In the genomic region with DNA sequence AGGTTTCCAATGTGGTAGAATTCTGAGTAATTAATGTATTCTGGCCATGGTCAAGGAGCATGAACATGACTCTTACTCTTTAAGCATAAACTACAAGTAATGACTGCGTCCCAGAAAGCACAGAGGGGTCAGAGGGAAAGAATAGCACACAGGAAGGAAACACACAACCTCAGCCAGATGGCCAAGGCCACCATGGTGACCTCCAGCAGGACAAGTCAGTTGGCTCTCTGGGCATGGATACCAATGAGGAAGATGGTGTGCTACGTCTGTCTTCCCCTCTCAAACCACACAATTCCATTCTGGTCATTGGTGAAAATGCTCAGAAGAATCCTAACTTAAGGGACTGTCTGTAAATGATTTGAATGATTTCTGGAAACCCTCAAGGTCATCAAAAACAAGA, we compare ENCODE assay signal across 28 mouse cellular contexts.
A peak's percentile ranks its signal among the peaks of the same experiment; 100 is the strongest.
DNase-seq lines count a peak whose midpoint lies in the region; ATAC-seq lines count a peak whose summit lies in the region.
"Had no signal": no experiment of that assay in that cellular context is flagged by ENCODE, and none has a peak within 500 bp of the region (broad histone marks: within the 10 kb centered on the region; RNA-seq: fewer than 3 reads in every experiment).

No protein-coding gene starts in this region.

- no peaks in the 10 kb centered on the region for H3K9me3 ChIP-seq in kidney, embryonic 16.5 days (ENCODE audit: low read length)
- no peaks in the 10 kb centered on the region for H3K9me3 ChIP-seq in forebrain, embryonic 14.5 days (replicated peaks; ENCODE audit: control insufficient read depth, low read length)
- H3K9me3 ChIP-seq: embryonic facial prominence, embryonic 10.5 days; embryonic facial prominence, embryonic 13.5 days; forebrain, embryonic 12.5 days; heart, embryonic 12.5 days; heart, embryonic 15.5 days; hindbrain, embryonic 10.5 days; hindbrain, embryonic 13.5 days had no signal

- H3K4me3 ChIP-seq in kidney, embryonic 16.5 days (ENCODE audit: low read length) = no peak overlapping the region
- H3K4me3 ChIP-seq in forebrain, embryonic 14.5 days (ENCODE audit: low read depth, low read length) = no peak overlapping the region
- H3K4me3 ChIP-seq: embryonic facial prominence, embryonic 10.5 days; embryonic facial prominence, embryonic 13.5 days; erythroblast, embryonic 14.5 days; forebrain, embryonic 12.5 days; heart, embryonic 12.5 days; heart, embryonic 15.5 days; hindbrain, embryonic 10.5 days; hindbrain, embryonic 13.5 days had no signal

- H3K4me2 ChIP-seq in kidney, embryonic 16.5 days (replicated peaks; ENCODE audit: low read depth, low read length) = no peak overlapping the region
- no peak overlapping the region for H3K4me2 ChIP-seq in forebrain, embryonic 14.5 days (ENCODE audit: low read length)
- H3K4me2 ChIP-seq: embryonic facial prominence, embryonic 13.5 days; forebrain, embryonic 12.5 days; heart, embryonic 12.5 days; heart, embryonic 15.5 days; hindbrain, embryonic 13.5 days had no signal

- no peak overlapping the region for H3K9ac ChIP-seq in kidney, embryonic 16.5 days (replicated peaks; ENCODE audit: low read length)
- H3K9ac ChIP-seq in forebrain, embryonic 14.5 days (ENCODE audit: low read length) = no peak overlapping the region
- H3K9ac ChIP-seq: embryonic facial prominence, embryonic 13.5 days; forebrain, embryonic 12.5 days; heart, embryonic 12.5 days; heart, embryonic 15.5 days; hindbrain, embryonic 13.5 days had no signal

- 0 out of 2 replicates have a peak overlapping the region, but pooled peaks have one; percentile 22 for H3K27ac ChIP-seq in kidney, embryonic 16.5 days (ENCODE audit: low read length)
- no peak overlapping the region for H3K27ac ChIP-seq in forebrain, embryonic 14.5 days (ENCODE audit: low read depth, low read length)
- H3K27ac ChIP-seq: embryonic facial prominence, embryonic 10.5 days; embryonic facial prominence, embryonic 13.5 days; forebrain, embryonic 12.5 days; heart, embryonic 15.5 days; hindbrain, embryonic 10.5 days; hindbrain, embryonic 13.5 days had no signal

- 0 out of 2 replicates have a peak, but pooled peaks cover 3% of the 10 kb centered on the region for H3K27me3 ChIP-seq in kidney, embryonic 16.5 days (ENCODE audit: insufficient read depth, low read length)
- H3K27me3 ChIP-seq in forebrain, embryonic 14.5 days (replicated peaks; ENCODE audit: control insufficient read depth, insufficient read depth, low read length) = no peaks in the 10 kb centered on the region
- H3K27me3 ChIP-seq: embryonic facial prominence, embryonic 13.5 days; forebrain, embryonic 12.5 days; heart, embryonic 12.5 days; heart, embryonic 15.5 days; hindbrain, embryonic 13.5 days had no signal

- ATAC-seq in kidney, embryonic 16.5 days (ENCODE audit: low FRiP score, low TSS enrichment) = no peak; the same call in 1 of the 2 replicates
- ATAC-seq in granulocyte monocyte progenitor cell, adult 5-6 weeks (replicated peaks; ENCODE audit: poor library complexity, severe bottlenecking) = peak; percentile 69
- ATAC-seq in forebrain, embryonic 14.5 days = no peak
- ATAC-seq: CD4-positive, CD25-positive, alpha-beta regulatory T cell, adult 4 months; forebrain, embryonic 16.5 days; hindbrain, embryonic 16.5 days had no signal

- no peaks in the 10 kb centered on the region for H3K36me3 ChIP-seq in kidney, embryonic 16.5 days (ENCODE audit: insufficient read depth, low read length)
- no peaks in the 10 kb centered on the region for H3K36me3 ChIP-seq in forebrain, embryonic 14.5 days (ENCODE audit: control insufficient read depth, insufficient read depth, low read length)
- H3K36me3 ChIP-seq: embryonic facial prominence, embryonic 10.5 days; embryonic facial prominence, embryonic 13.5 days; forebrain, embryonic 12.5 days; heart, embryonic 12.5 days; heart, embryonic 15.5 days; hindbrain, embryonic 10.5 days; hindbrain, embryonic 13.5 days had no signal

- WGBS in kidney, embryonic 16.5 days = 32% methylated on average over 2 of the region's 2 CpGs
- 77% methylated on average over 2 of the region's 2 CpGs for WGBS in forebrain, embryonic 14.5 days

- peak; percentile 81 for DNase-seq in heart, adult 11 months
- no peak for DNase-seq in heart, adult 8-10 months (ENCODE audit: low spot score)
- DNase-seq in kidney, adult 8-10 months = no peak
- peak; percentile 3 for DNase-seq in 416B (ENCODE audit: low read depth)
- no peak for DNase-seq in forebrain, embryonic 14.5 days (ENCODE audit: low spot score)
- DNase-seq: adrenal gland, adult 2 months; adrenal gland, postnatal 14 days; cerebellum, adult 11 months; cerebellum, adult 2 months; cerebellum, adult 9-11 months; cerebellum, postnatal 25 days; embryo, embryonic 11 days; gastrocnemius, postnatal 25 days; heart, postnatal 10 days; heart, postnatal 36 days had no signal

- peaks cover 12% of the 10 kb centered on the region for H3K4me1 ChIP-seq in kidney, embryonic 16.5 days (ENCODE audit: insufficient read depth, low read length)
- H3K4me1 ChIP-seq in forebrain, embryonic 14.5 days (ENCODE audit: control insufficient read depth, insufficient read depth, low read length) = no peaks in the 10 kb centered on the region; the same call in 1 of the 2 replicates
- H3K4me1 ChIP-seq: forebrain, embryonic 12.5 days had no signal

Comparison
In these comparisons a context has a peak if more than half of its experiments do, and no peak if none do; other contexts are left out.
1. DNase-seq: peak in heart, adult 11 months (single experiment) and 416B (single experiment); none in heart, adult 8-10 months (single experiment), kidney, adult 8-10 months (0 of 2) and forebrain, embryonic 14.5 days (single experiment).